Mouse (Mus musculus): Measurements from ENCODE around the gene Polr2c. TPM values are rescaled to one million over a fixed set of nuclear protein-coding genes. Genes with fewer than 3 reads are reported as not detected.
A peak's percentile ranks its signal among the peaks of the same experiment; 100 is the strongest.

The Polr2c gene
- polyA plus RNA-seq, 1 experiment from 2014 or later, result 155 TPM

DNA sequence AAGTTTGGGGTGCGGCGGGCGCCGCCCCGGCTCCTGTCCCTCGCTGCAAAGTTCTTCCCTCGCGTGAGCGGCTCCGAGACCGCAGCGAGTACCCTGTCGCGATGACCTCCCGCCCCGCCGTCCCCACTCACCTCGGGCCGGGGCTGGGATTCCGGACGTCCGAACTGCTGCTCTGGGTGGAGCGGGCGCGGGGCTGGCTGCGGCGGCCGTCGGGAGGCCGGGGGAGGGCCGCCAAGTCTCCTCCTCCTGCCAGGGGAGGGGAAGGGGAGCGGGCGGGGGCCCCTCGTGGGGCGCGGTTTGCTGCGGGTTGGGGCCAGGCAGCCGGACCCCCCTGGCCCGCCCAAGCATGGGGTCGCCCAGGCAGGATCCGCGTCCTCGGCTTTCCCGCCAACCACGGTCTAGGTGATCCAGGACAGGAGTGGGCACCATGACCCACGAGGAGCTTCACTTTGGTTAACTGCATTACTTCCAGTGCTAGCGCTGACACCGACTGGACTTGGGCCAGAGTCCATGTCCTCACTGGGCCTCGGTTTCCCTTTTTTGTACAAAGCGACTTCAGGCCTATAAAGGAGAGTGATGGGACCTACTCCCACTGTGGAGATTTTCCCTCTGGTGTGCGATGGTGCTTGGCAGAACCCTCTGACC is 60.7 kb downstream of the Polr2c start, which contains the start of gene Ccdc102a:
Ccdc102a (minus strand) TSS at position 248 of the 645 bp plus-strand sequence.
- 1% methylated on average over 51 of the region's 51 CpGs for WGBS
- Histone ChIP-seq H3K4me1 (peaks cover 51% of the 10 kb centered on the region), H3K36me3 (0 out of 2 replicates have a peak, but pooled peaks cover 2% of the 10 kb centered on the region), H3K9me3 (replicated peaks) (no peaks in the 10 kb centered on the region), H3K9ac (peak within 1 kb of the TSS; percentile 70), H3K4me2 (peak within 1 kb of the TSS; percentile 89), H3K27ac (peak within 1 kb of the TSS; percentile 81), H3K27me3 (peaks cover 14% of the 10 kb centered on the region), H3K4me3 (replicated peaks) (peak within 1 kb of the TSS; percentile 70)
- peak; percentile 68 for ATAC-seq (replicated peaks; ENCODE audit: low FRiP score)

DNA sequence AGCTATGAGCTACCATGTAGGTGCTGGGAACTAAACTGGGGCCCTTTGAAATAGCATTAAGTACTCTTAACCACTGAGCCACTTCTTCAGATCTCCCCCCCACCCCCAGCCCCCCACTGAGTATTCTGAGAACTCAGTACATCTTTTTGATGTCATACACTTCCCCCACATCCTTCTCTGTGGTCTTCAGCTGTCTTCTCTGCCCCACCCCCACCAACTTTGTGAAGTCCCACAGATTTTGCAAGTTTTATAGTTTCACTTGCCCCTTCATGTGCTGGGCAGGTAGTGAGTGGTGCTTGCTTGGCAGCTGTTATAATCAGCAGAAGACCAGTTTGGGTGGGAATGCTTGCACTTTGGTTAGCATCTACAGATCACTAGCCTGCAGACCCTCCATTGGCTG is 62.0 kb downstream of the Polr2c start:
- ATAC-seq (replicated peaks; ENCODE audit: low FRiP score), result no peak

DNA sequence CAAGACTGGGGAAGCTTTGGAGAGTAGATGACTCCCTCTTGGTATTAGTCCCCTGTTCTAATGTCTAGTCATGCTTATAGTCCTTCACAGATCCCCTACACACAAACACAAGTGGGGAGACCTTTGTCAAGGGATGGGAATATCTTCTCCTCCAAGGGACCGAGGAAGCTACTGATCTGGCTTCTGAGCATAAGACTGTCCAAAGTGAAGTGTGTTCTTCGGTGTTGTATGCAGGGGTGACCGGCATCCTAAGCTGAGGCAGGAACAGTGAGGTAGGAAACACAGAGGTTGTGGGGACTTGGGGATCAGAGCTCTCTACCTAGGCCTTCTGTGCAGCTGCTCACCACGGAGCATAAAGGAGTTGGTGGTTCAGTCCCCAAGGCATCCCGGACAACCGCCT is 64.9 kb downstream of the Polr2c start:
- Histone ChIP-seq H3K9me3 (replicated peaks) (no peaks in the 10 kb centered on the region), H3K9ac (no peak overlapping the region), H3K4me3 (replicated peaks) (no peak overlapping the region), H3K27me3 (no peaks in the 10 kb centered on the region), H3K36me3 (no peaks in the 10 kb centered on the region), H3K4me2 (no peak overlapping the region), H3K4me1 (peaks cover 11% of the 10 kb centered on the region; the same call in 1 of the 2 replicates), H3K27ac (no peak overlapping the region)
- 65% methylated on average over 6 of the region's 6 CpGs for WGBS
- no peak for ATAC-seq (replicated peaks; ENCODE audit: low FRiP score)

More for the DNA sequence above, 62.0 kb downstream of the Polr2c start:
- Histone ChIP-seq H3K9ac (no peak overlapping the region), H3K4me3 (replicated peaks) (no peak overlapping the region), H3K27me3 (peaks cover 2% of the 10 kb centered on the region; the same call in 1 of the 2 replicates), H3K9me3 (replicated peaks) (no peaks in the 10 kb centered on the region), H3K27ac (no peak overlapping the region), H3K4me1 (peaks cover 39% of the 10 kb centered on the region), H3K36me3 (no peaks in the 10 kb centered on the region), H3K4me2 (no peak overlapping the region)

- Histone ChIP-seq H3K27ac (no peak overlapping the region), H3K27me3 (no peaks in the 10 kb centered on the region), H3K4me2 (no peak overlapping the region), H3K36me3 (no peaks in the 10 kb centered on the region), H3K9me3 (replicated peaks) (no peaks in the 10 kb centered on the region), H3K4me3 (replicated peaks) (no peak overlapping the region), H3K9ac (no peak overlapping the region), H3K4me1 (peaks cover 11% of the 10 kb centered on the region; the same call in 1 of the 2 replicates)
- 26% methylated on average over 8 of the region's 8 CpGs for WGBS
- no peak for ATAC-seq (replicated peaks; ENCODE audit: low FRiP score)
Measured at GRCm38 (mm10) chr8:94922602-94923001, 65.4 kb downstream of the Polr2c start.

Other genes with a start within 250 kb of the Polr2c start
- gene Arl2bp, start 190.8 kb upstream of the Polr2c start, polyA plus RNA-seq (2015; fragmentation: Nextera tagmentation; extraction: Ambion mirVana), result 138 and 142 TPM in 2 replicates
- gene Pllp, start 161.2 kb upstream of the Polr2c start, polyA plus RNA-seq (2015; fragmentation: Nextera tagmentation; extraction: Ambion mirVana), result 12.1 and 13.1 TPM in 2 replicates
- gene Ccl22, start 111.9 kb upstream of the Polr2c start, polyA plus RNA-seq (2015; fragmentation: Nextera tagmentation; extraction: Ambion mirVana), result not detected in 2 replicates
- gene Cx3cl1, start 85.4 kb upstream of the Polr2c start, polyA plus RNA-seq (2015; fragmentation: Nextera tagmentation; extraction: Ambion mirVana), result 9.6 and 9.8 TPM in 2 replicates
- not detected in 2 replicates for gene Ccl17, start 47.0 kb upstream of the Polr2c start, polyA plus RNA-seq (2015; fragmentation: Nextera tagmentation; extraction: Ambion mirVana)
- 81.0 and 83.6 TPM in 2 replicates for gene Coq9, start 19.1 kb upstream of the Polr2c start, polyA plus RNA-seq (2015; fragmentation: Nextera tagmentation; extraction: Ambion mirVana)
- gene Ciapin1, start 19.1 kb upstream of the Polr2c start, polyA plus RNA-seq (2015; fragmentation: Nextera tagmentation; extraction: Ambion mirVana), result 115 and 126 TPM in 2 replicates
- 27.0 and 32.8 TPM in 2 replicates for gene Dok4, start 18.9 kb downstream of the Polr2c start, polyA plus RNA-seq (2015; fragmentation: Nextera tagmentation; extraction: Ambion mirVana)
- gene Ccdc102a, start 60.6 kb downstream of the Polr2c start, polyA plus RNA-seq (2015; fragmentation: Nextera tagmentation; extraction: Ambion mirVana), result 21.6 and 24.1 TPM in 2 replicates
- gene Adgrg5, start 66.2 kb downstream of the Polr2c start, polyA plus RNA-seq (2015; fragmentation: Nextera tagmentation; extraction: Ambion mirVana), result 0.05 and 0.13 TPM in 2 replicates
- 41.7 and 44.8 TPM in 2 replicates for gene Adgrg1, start 117.3 kb downstream of the Polr2c start, polyA plus RNA-seq (2015; fragmentation: Nextera tagmentation; extraction: Ambion mirVana)
- 4.8 TPM in 2 replicates for gene Adgrg3, start 160.2 kb downstream of the Polr2c start, polyA plus RNA-seq (2015; fragmentation: Nextera tagmentation; extraction: Ambion mirVana)
- not detected in 2 replicates for gene Drc7, start 197.7 kb downstream of the Polr2c start, polyA plus RNA-seq (2015; fragmentation: Nextera tagmentation; extraction: Ambion mirVana)
- gene Katnb1, start 223.7 kb downstream of the Polr2c start, polyA plus RNA-seq (2015; fragmentation: Nextera tagmentation; extraction: Ambion mirVana), result 27.6 and 29.7 TPM in 2 replicates

Data from kidney, embryonic 15.5 days (tissue).